Mouse (Mus musculus): ENCODE data around the gene Tbx19. TPM values are rescaled to one million over a fixed set of nuclear protein-coding genes. Genes with fewer than 3 reads are reported as not detected.

Tbx19 gene
- polyA plus RNA-seq, 1 experiment from 2014 or later = not detected

DNA sequence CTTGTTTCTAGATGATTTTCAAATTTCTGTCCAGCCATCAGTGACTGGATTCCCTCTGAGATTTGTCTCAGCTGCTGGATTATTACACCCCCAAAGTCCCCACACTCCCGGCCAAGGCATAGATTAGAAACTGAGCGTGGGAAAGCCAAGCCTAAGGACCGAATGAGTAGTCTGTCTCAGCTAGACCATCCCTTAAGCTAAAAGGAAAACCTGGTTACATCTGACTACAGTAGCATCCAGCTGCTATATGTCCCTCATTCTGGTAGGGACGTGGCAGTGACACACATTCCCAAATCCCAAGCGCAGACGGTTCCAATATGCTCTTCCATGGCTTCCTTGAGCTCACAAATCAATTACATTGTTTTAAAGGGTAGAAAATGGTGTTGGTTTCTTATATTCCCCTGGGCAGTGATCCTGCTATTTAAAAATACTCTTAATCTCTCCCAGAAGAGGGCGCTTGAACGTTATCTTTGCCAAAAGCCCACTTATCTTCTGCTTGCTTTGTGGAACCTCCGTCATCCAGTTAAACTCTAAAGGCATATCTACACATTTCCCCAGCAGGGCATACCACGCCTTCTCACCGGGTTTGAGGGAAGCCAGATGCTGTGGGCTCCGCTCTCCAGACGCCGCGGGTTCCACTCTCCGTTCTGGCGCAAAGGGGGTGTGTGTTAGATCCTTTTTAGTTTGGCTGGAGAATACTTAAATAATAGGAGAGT lies 46.0 kb downstream of the Tbx19 start:
- Histone ChIP-seq H3K27me3 (ENCODE audit: control insufficient read depth, insufficient read depth, low read length) (no peaks in the 10 kb centered on the region), H3K9ac (ENCODE audit: low read length) (no peak overlapping the region), H3K4me3 (replicated peaks; ENCODE audit: low read length) (no peak overlapping the region), H3K9me3 (replicated peaks; ENCODE audit: control insufficient read depth, low read length) (no peaks in the 10 kb centered on the region), H3K4me1 (ENCODE audit: control insufficient read depth, insufficient read depth, low read length) (peaks cover 14% of the 10 kb centered on the region; the same call in 1 of the 2 replicates), H3K4me2 (ENCODE audit: low read depth, low read length) (peak overlapping the region; percentile 29), H3K27ac (ENCODE audit: low read length) (peak overlapping the region; percentile 60; the same call in 1 of the 2 replicates), H3K36me3 (ENCODE audit: control insufficient read depth, insufficient read depth, low read length) (no peaks in the 10 kb centered on the region)
- peak; percentile 61; the same call in 1 of the 2 replicates for ATAC-seq (ENCODE audit: insufficient read depth, low FRiP score)
- 26% methylated on average over 17 of the region's 17 CpGs for WGBS

DNA sequence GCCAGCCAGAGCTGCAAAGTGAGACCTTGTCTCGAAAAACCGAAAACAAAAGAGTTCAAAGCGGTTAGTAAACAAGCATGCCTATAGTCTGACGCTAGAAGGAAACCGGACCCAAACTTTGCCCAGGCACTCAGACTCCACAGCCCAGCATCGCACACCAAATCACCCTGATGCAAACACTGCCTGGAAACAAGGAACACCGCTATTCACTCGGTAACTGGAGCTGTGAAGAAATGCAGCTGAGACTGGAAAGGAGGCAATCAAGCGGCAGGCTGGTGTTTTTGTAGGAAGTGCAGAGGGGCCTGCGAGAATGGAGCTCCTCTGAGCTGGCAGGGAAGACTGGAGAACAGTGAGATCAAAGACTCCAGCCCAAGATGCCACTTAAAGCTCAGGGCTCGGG lies 46.9 kb downstream of the Tbx19 start:
- Histone ChIP-seq H3K9me3 (replicated peaks; ENCODE audit: control insufficient read depth, low read length) (no peaks in the 10 kb centered on the region), H3K4me1 (ENCODE audit: control insufficient read depth, insufficient read depth, low read length) (peaks cover 14% of the 10 kb centered on the region; the same call in 1 of the 2 replicates), H3K4me3 (replicated peaks; ENCODE audit: low read length) (no peak overlapping the region), H3K27me3 (ENCODE audit: control insufficient read depth, insufficient read depth, low read length) (no peaks in the 10 kb centered on the region), H3K4me2 (ENCODE audit: low read depth, low read length) (no peak overlapping the region), H3K27ac (ENCODE audit: low read length) (peak overlapping the region; percentile 60; the same call in 1 of the 2 replicates), H3K9ac (ENCODE audit: low read length) (no peak overlapping the region), H3K36me3 (ENCODE audit: control insufficient read depth, insufficient read depth, low read length) (no peaks in the 10 kb centered on the region)
- WGBS = 49% methylated on average over 11 of the region's 11 CpGs
- no peak for ATAC-seq (ENCODE audit: insufficient read depth, low FRiP score)

DNA sequence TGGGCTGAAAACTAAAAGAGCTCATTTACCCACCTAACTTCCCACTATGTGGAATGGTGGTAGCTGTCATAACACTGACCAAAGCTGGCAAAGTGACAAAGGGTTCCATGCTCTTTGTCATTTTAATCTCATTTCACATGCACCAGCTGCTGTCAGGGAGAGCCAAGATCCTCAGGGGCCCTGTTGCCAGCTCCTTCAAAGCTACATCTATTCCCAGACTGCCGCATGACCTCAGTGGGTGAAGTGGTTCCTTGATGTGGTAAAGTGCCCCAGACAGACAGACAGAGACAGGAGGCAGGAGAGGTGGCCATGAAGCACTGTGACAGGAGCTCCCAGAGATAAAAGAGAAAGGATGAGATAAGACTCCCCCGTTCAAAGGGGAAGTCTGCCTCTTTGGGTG lies 49.9 kb downstream of the Tbx19 start:
- 45% methylated on average over 2 of the region's 2 CpGs for WGBS
- no peak for ATAC-seq (ENCODE audit: insufficient read depth, low FRiP score)
- Histone ChIP-seq H3K4me1 (ENCODE audit: control insufficient read depth, insufficient read depth, low read length) (peaks cover 14% of the 10 kb centered on the region), H3K9me3 (replicated peaks; ENCODE audit: control insufficient read depth, low read length) (no peaks in the 10 kb centered on the region), H3K4me2 (ENCODE audit: low read depth, low read length) (no peak overlapping the region), H3K9ac (ENCODE audit: low read length) (no peak overlapping the region), H3K36me3 (ENCODE audit: control insufficient read depth, insufficient read depth, low read length) (no peaks in the 10 kb centered on the region), H3K27me3 (ENCODE audit: control insufficient read depth, insufficient read depth, low read length) (no peaks in the 10 kb centered on the region), H3K27ac (ENCODE audit: low read length) (no peak overlapping the region), H3K4me3 (replicated peaks; ENCODE audit: low read length) (no peak overlapping the region)

DNA sequence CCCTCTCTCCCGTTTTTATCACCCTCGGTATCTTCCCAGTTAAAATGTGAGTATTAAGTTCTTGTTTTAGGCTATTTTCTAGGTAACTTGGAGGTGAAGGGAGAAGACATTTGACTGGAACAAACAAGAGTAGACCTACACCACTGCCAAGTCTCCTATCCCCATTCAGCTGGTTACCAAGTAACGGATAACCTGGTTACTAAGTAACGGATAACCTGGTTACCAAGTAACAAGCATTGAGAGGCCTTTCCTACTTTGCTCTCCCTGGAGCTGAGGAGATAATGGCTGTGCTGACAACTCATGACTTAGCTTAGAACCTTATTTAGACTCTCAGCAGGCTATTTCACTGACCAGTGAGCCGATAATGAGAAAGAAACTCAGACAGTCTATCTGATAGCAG lies 51.4 kb downstream of the Tbx19 start:
- H3K27ac ChIP-seq (ENCODE audit: low read length) = no peak overlapping the region
- H3K9ac ChIP-seq (ENCODE audit: low read length) = no peak overlapping the region
- no peak for ATAC-seq (ENCODE audit: insufficient read depth, low FRiP score)
- H3K4me2 ChIP-seq (ENCODE audit: low read depth, low read length) = no peak overlapping the region
- H3K27me3 ChIP-seq (ENCODE audit: control insufficient read depth, insufficient read depth, low read length) = no peaks in the 10 kb centered on the region
- no peaks in the 10 kb centered on the region for H3K36me3 ChIP-seq (ENCODE audit: control insufficient read depth, insufficient read depth, low read length)
- WGBS = 63% methylated on average over 5 of the region's 5 CpGs
- peaks cover 7% of the 10 kb centered on the region for H3K4me1 ChIP-seq (ENCODE audit: control insufficient read depth, insufficient read depth, low read length)
- no peak overlapping the region for H3K4me3 ChIP-seq (replicated peaks; ENCODE audit: low read length)
- H3K9me3 ChIP-seq (replicated peaks; ENCODE audit: control insufficient read depth, low read length) = no peaks in the 10 kb centered on the region

DNA sequence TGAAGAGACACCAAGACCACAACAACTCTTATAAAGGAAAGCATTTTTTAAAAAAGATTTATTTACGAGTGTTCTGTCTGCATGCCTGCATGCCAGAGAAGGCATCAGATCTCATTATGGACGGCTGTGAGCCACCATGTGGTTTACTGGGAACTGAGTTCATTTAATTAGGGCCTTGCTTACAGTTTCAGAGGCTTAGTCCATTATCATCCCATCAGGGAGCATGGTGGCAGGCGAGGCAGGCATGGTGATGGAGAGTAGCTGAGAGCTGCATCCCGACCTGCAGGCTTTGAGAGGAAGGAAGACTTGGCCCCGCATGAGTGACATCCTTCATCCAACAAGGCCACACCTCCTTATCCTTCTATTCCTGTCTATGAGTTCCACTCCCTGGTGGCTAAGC lies 52.1 kb downstream of the Tbx19 start:
- peaks cover 3% of the 10 kb centered on the region; the same call in 1 of the 2 replicates for H3K4me1 ChIP-seq (ENCODE audit: control insufficient read depth, insufficient read depth, low read length)
- H3K9ac ChIP-seq (ENCODE audit: low read length) = no peak overlapping the region
- no peak for ATAC-seq (ENCODE audit: insufficient read depth, low FRiP score)
- no peak overlapping the region for H3K4me2 ChIP-seq (ENCODE audit: low read depth, low read length)
- H3K4me3 ChIP-seq (replicated peaks; ENCODE audit: low read length) = no peak overlapping the region
- H3K27ac ChIP-seq (ENCODE audit: low read length) = no peak overlapping the region
- 69% methylated on average over 5 of the region's 5 CpGs for WGBS
- H3K9me3 ChIP-seq (replicated peaks; ENCODE audit: control insufficient read depth, low read length) = no peaks in the 10 kb centered on the region
- no peaks in the 10 kb centered on the region for H3K27me3 ChIP-seq (ENCODE audit: control insufficient read depth, insufficient read depth, low read length)
- H3K36me3 ChIP-seq (ENCODE audit: control insufficient read depth, insufficient read depth, low read length) = no peaks in the 10 kb centered on the region

DNA sequence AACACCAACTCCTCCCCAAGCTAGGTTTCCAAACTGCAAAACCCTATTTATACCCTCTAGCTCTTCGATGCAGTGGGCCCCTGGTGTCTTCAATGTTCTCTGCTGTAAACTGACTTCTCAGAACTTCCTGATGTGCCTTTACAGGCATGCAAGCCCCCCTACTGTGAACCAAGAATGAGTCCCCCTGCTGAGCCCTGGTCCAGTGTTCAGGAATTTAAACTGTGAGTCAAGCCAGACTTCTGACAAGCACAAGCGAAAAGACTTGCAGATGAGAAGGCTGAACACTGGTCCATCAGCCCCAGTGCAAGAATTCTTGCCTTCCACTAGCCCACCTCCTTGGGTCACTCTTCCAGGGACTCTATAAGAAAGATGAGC lies 54.6 kb downstream of the Tbx19 start:
- ATAC-seq (ENCODE audit: insufficient read depth, low FRiP score) = no peak
- H3K4me2 ChIP-seq (ENCODE audit: low read depth, low read length) = no peak overlapping the region
- no peaks in the 10 kb centered on the region for H3K27me3 ChIP-seq (ENCODE audit: control insufficient read depth, insufficient read depth, low read length)
- no peaks in the 10 kb centered on the region for H3K36me3 ChIP-seq (ENCODE audit: control insufficient read depth, insufficient read depth, low read length)
- H3K4me3 ChIP-seq (replicated peaks; ENCODE audit: low read length) = no peak overlapping the region
- 76% methylated on average over 2 of the region's 2 CpGs for WGBS
- no peak overlapping the region for H3K9ac ChIP-seq (ENCODE audit: low read length)
- no peaks in the 10 kb centered on the region for H3K9me3 ChIP-seq (replicated peaks; ENCODE audit: control insufficient read depth, low read length)
- no peak overlapping the region for H3K27ac ChIP-seq (ENCODE audit: low read length)
- peaks cover 3% of the 10 kb centered on the region; the same call in 1 of the 2 replicates for H3K4me1 ChIP-seq (ENCODE audit: control insufficient read depth, insufficient read depth, low read length)

DNA sequence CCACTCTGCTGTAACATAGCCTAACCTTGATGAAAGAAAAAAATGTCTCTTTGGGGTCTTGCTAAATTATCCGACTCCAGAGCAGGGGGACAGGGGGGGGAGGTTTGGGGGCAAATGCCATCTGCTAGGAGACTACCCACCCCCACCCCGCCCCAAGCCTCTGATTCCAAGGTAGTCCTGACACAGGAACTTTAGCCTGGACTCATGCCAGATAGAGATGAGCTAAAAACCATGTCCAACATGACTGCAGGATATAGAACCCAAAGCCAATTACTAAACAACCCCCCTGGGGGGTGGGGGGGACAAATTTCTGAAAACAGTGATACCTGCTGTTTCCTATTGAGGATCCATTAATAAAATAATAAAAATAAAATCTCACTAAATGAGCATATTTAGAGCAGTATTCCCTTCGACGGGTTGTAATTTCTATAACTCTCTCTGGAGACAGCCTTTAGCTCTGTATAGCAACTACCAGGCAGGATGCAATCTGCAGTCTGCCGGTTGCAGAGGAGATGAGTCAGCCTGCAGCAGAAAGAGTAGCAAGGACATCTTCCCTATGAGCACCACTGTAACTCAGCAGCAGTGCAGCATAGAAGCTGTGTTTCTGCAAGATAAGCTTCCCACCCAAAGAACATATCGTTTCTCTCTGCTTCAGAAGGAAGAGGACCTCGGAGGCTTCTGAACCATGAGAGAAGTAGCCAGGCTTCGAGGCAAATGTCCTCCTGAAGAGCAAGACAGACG lies 55.1 kb downstream of the Tbx19 start:
- Histone ChIP-seq H3K4me2 (ENCODE audit: low read depth, low read length) (no peak overlapping the region), H3K9ac (ENCODE audit: low read length) (no peak overlapping the region), H3K27me3 (ENCODE audit: control insufficient read depth, insufficient read depth, low read length) (no peaks in the 10 kb centered on the region), H3K36me3 (ENCODE audit: control insufficient read depth, insufficient read depth, low read length) (no peaks in the 10 kb centered on the region), H3K27ac (ENCODE audit: low read length) (no peak overlapping the region), H3K9me3 (replicated peaks; ENCODE audit: control insufficient read depth, low read length) (no peaks in the 10 kb centered on the region), H3K4me1 (ENCODE audit: control insufficient read depth, insufficient read depth, low read length) (peaks cover 3% of the 10 kb centered on the region; the same call in 1 of the 2 replicates), H3K4me3 (replicated peaks; ENCODE audit: low read length) (no peak overlapping the region)
- ATAC-seq (ENCODE audit: insufficient read depth, low FRiP score) = no peak
- WGBS = 69% methylated on average over 9 of the region's 9 CpGs

DNA sequence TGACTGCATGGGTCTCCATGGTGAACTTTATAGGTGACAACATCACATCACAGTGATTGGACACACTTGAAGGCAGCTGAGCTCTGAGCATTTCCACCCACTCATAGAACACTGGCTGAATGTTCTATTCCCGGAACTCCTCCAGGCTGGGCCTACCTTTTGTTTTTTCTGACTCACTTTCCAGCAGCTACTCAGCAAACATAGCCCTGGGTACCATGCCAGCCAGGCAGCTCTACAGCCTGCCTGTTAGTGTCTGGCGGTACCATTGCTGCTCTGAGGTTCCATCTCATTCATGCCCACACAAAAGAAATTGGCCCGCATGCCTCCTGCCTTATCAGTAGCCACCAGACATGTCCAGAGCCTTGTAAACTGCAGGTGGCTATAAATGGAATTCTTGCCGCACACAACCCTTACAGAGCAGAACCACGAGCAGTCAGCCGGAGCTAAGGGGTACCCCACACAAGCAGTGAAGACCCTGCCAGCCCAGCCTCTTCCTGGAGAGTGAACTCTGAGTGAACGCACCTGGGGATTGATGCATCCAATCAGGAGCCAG lies 55.8 kb downstream of the Tbx19 start:
- H3K36me3 ChIP-seq (ENCODE audit: control insufficient read depth, insufficient read depth, low read length) = no peaks in the 10 kb centered on the region
- no peaks in the 10 kb centered on the region for H3K9me3 ChIP-seq (replicated peaks; ENCODE audit: control insufficient read depth, low read length)
- WGBS = 55% methylated on average over 7 of the region's 7 CpGs
- H3K4me3 ChIP-seq (replicated peaks; ENCODE audit: low read length) = no peak overlapping the region
- no peak overlapping the region for H3K4me2 ChIP-seq (ENCODE audit: low read depth, low read length)
- ATAC-seq (ENCODE audit: insufficient read depth, low FRiP score) = 0 out of 2 replicates have a peak, but pooled peaks have one; percentile 40
- H3K27ac ChIP-seq (ENCODE audit: low read length) = no peak overlapping the region
- no peak overlapping the region for H3K9ac ChIP-seq (ENCODE audit: low read length)
- H3K27me3 ChIP-seq (ENCODE audit: control insufficient read depth, insufficient read depth, low read length) = no peaks in the 10 kb centered on the region
- H3K4me1 ChIP-seq (ENCODE audit: control insufficient read depth, insufficient read depth, low read length) = peaks cover 3% of the 10 kb centered on the region; the same call in 1 of the 2 replicates

DNA sequence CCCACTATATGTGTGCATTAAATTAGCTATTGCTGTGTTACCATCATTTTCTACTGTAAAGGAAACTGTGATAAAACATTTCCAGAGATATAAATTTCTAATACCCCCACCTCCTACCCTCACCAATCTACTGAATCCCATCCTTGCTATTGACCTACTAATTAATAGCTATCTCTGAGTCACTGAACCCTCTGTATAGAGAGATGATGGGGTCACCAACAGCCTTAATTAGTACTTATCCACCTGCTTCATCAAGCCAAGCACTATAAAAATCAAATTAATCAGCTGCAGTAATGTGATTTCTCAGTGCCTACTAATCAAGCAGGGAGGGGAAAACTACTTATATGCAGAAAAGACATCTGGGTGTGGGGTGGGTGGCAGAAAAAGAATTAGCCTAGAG lies 61.0 kb downstream of the Tbx19 start:
- H3K27ac ChIP-seq (ENCODE audit: low read length) = no peak overlapping the region
- no peak overlapping the region for H3K4me3 ChIP-seq (replicated peaks; ENCODE audit: low read length)
- H3K9ac ChIP-seq (ENCODE audit: low read length) = no peak overlapping the region
- no peaks in the 10 kb centered on the region for H3K4me1 ChIP-seq (ENCODE audit: control insufficient read depth, insufficient read depth, low read length)
- H3K4me2 ChIP-seq (ENCODE audit: low read depth, low read length) = no peak overlapping the region
- no peaks in the 10 kb centered on the region for H3K9me3 ChIP-seq (replicated peaks; ENCODE audit: control insufficient read depth, low read length)
- no peaks in the 10 kb centered on the region for H3K27me3 ChIP-seq (ENCODE audit: control insufficient read depth, insufficient read depth, low read length)
- no peak for ATAC-seq (ENCODE audit: insufficient read depth, low FRiP score)
- H3K36me3 ChIP-seq (ENCODE audit: control insufficient read depth, insufficient read depth, low read length) = no peaks in the 10 kb centered on the region
